Mouse (Mus musculus) limb, embryonic 14.5 days (tissue): ENCODE data around the gene Tmem147. TPM values are rescaled to one million over a fixed set of nuclear protein-coding genes. Genes with fewer than 3 reads are reported as not detected.
"Not testable (repeated sequence)": the region's sequence is repeated elsewhere in the genome, so short reads cannot be mapped to it uniquely, and the experiment has no call there.

Source experiments
- ATAC-seq: fragments of 200-750 bp; cut with Nextera tagmentation; 2 replicates; pipeline ENCODE4 v1.8.0; 2017; ENCODE audit warnings: low read depth, moderate number of reproducible peaks, moderate TSS enrichment; ENCODE audit not compliant: low FRiP score
- DNase-seq: peaks from one replicate; pipeline ENCODE4 v3.0.0-alpha.2; 2015; ENCODE audit warnings: low spot score
- H3K27ac ChIP-seq: fragments of 300-500 bp; sonication (generic); replicated peaks from 2 replicates; pipeline ENCODE4 v1.5.1; 2014; ENCODE audit warnings: low read depth, mild to moderate bottlenecking, low read length, moderate library complexity, mixed read lengths
- H3K27me3 ChIP-seq: fragments of 300-500 bp; sonication (generic); 2 replicates; pipeline ENCODE4 v1.6.1; 2014; ENCODE audit warnings: low read length, mixed read lengths; ENCODE audit not compliant: control insufficient read depth, insufficient read depth
- H3K36me3 ChIP-seq: fragments of 300-500 bp; sonication (generic); 2 replicates; pipeline ENCODE4 v1.6.1; 2014; ENCODE audit warnings: mild to moderate bottlenecking, low read length, moderate library complexity, mixed read lengths; ENCODE audit not compliant: control insufficient read depth, insufficient read depth
- H3K4me1 ChIP-seq: fragments of 300-500 bp; sonication (generic); 2 replicates; pipeline ENCODE4 v1.6.1; 2014; ENCODE audit warnings: antibody characterized with exemption, low read length, mixed read lengths; ENCODE audit not compliant: control insufficient read depth, insufficient read depth
- H3K4me2 ChIP-seq: fragments of 300-500 bp; sonication (generic); replicated peaks from 2 replicates; pipeline ENCODE4 v1.6.1; 2014; ENCODE audit warnings: low read depth, mild to moderate bottlenecking, low read length, moderate library complexity; ENCODE audit not compliant: severe bottlenecking
- H3K4me3 ChIP-seq: fragments of 300-500 bp; sonication (generic); replicated peaks from 2 replicates; pipeline ENCODE4 v1.5.1; 2014; ENCODE audit warnings: low read length
- H3K9ac ChIP-seq: fragments of 300-500 bp; sonication (generic); 2 replicates; pipeline ENCODE4 v1.6.1; 2014; ENCODE audit warnings: mild to moderate bottlenecking, low read depth, low read length, moderate library complexity; ENCODE audit not compliant: severe bottlenecking
- H3K9me3 ChIP-seq: fragments of 300-500 bp; sonication (generic); 2 replicates; pipeline ENCODE4 v1.6.1; 2016; ENCODE audit warnings: low read length; ENCODE audit not compliant: control insufficient read depth
- POLR2A ChIP-seq: fragments of 200-500 bp; IDR thresholded peaks from 2 replicates; pipeline ENCODE4 v1.8.0; 2012; ENCODE audit warnings: inconsistent platforms, mild to moderate bottlenecking, moderate library complexity, borderline replicate concordance; ENCODE audit not compliant: insufficient read depth, insufficient read length; ENCODE audit errors: extremely low read depth
- WGBS: fragments of 180-500 bp; shearing (Covaris S2); extraction: QIAGEN DNeasy Blood & Tissue Kit; methylation state at CpG from one replicate; pipeline ENCODE4 v1.1.7; 2014; 5-methylcytosine and 5-hydroxymethylcytosine counted together
- polyA plus RNA-seq, 2 experiments: library from polyadenylated mRNA; depleted of rRNA in 1 of 2; stranded (reverse) in 1 of 2; unstranded in 1 of 2; fragments of >200 nt; fragmentation: Nextera tagmentation in 1 of 2; extraction: Ambion mirVana in 1 of 2; gene quantifications; 2 replicates each; pipeline versions ENCODE4 v1.2.1 to v1.2.3; 2012 to 2014

The Tmem147 gene
- polyA plus RNA-seq, 2 experiments: 178 to 231 TPM

- no peak for DNase-seq
- 98% methylated on average over 3 of the region's 3 CpGs for WGBS
Measured at GRCm38 (mm10) chr7:30736211-30736610, 6.9 kb upstream of the Tmem147 start.

GRCm38 (mm10) chr7:30730064-30730722, 853 bp upstream of the Tmem147 start:
- H3K36me3 ChIP-seq: peaks cover 40% of the 10 kb centered on the region
- peaks cover 16% of the 10 kb centered on the region for H3K4me1 ChIP-seq
- H3K9ac ChIP-seq: peak overlapping the region; percentile 63
- ATAC-seq, H3K27me3 ChIP-seq, DNase-seq, H3K9me3 ChIP-seq: not testable (repeated sequence)
- peak overlapping the region; percentile 53 for H3K4me2 ChIP-seq
- H3K27ac ChIP-seq: peak overlapping the region; percentile 84
- peak overlapping the region; percentile 62 for H3K4me3 ChIP-seq
- WGBS: 38% methylated on average over 9 of the region's 22 CpGs

More at GRCm38 (mm10) chr7:30736211-30736610, 6.9 kb upstream of the Tmem147 start:
- Histone ChIP-seq H3K4me3 (no peak overlapping the region), H3K9me3 (no peaks in the 10 kb centered on the region), H3K9ac (no peak overlapping the region), H3K4me2 (no peak overlapping the region), H3K4me1 (no peaks in the 10 kb centered on the region), H3K27me3 (no peaks in the 10 kb centered on the region), H3K27ac (no peak overlapping the region), H3K36me3 (peaks cover 30% of the 10 kb centered on the region)
- TF ChIP-seq POLR2A: no peak
- no peak for ATAC-seq

- ATAC-seq (peak; percentile 46), DNase-seq (no peak)
- Histone ChIP-seq H3K9ac (peak overlapping the region; percentile 63), H3K36me3 (peaks cover 36% of the 10 kb centered on the region), H3K27ac (peak overlapping the region; percentile 84), H3K9me3 (no peaks in the 10 kb centered on the region), H3K4me2 (peak overlapping the region; percentile 53), H3K4me1 (peaks cover 16% of the 10 kb centered on the region), H3K4me3 (peak overlapping the region; percentile 62), H3K27me3 (no peaks in the 10 kb centered on the region)
- 10% methylated on average over 20 of the region's 26 CpGs for WGBS
- no peak for TF ChIP-seq POLR2A
Measured at GRCm38 (mm10) chr7:30728739-30729395, 473 bp downstream of the Tmem147 start.

GRCm38 (mm10) chr7:30728214-30728613, 1.1 kb downstream of the Tmem147 start:
- Histone ChIP-seq H3K4me2 (peak overlapping the region; percentile 53), H3K9me3 (no peaks in the 10 kb centered on the region), H3K9ac (peak overlapping the region; percentile 63), H3K36me3 (peaks cover 35% of the 10 kb centered on the region), H3K27me3 (no peaks in the 10 kb centered on the region), H3K27ac (no peak overlapping the region), H3K4me3 (peak overlapping the region; percentile 62), H3K4me1 (peaks cover 16% of the 10 kb centered on the region)
- DNase-seq (no peak), ATAC-seq (no peak)
- TF ChIP-seq POLR2A: no peak
- WGBS: 85% methylated on average over 6 of the region's 6 CpGs

- DNase-seq (no peak), ATAC-seq (no peak)
- TF ChIP-seq POLR2A: no peak
- no peaks in the 10 kb centered on the region for H3K27me3 ChIP-seq
- H3K9me3 ChIP-seq: no peaks in the 10 kb centered on the region
- H3K4me1 ChIP-seq: peaks cover 6% of the 10 kb centered on the region; the same call in 1 of the 2 replicates
- no peak overlapping the region for H3K4me3 ChIP-seq
- no peak overlapping the region for H3K9ac ChIP-seq
- no peak overlapping the region for H3K4me2 ChIP-seq
- peaks cover 23% of the 10 kb centered on the region for H3K36me3 ChIP-seq
- H3K27ac ChIP-seq: no peak overlapping the region
- 48% methylated on average over 6 of the region's 6 CpGs for whole genome bisulfite sequencing
Measured at GRCm38 (mm10) chr7:30723274-30723953, 5.9 kb downstream of the Tmem147 start.
